ENCODE assay signal across 9 mouse cellular contexts in genomic region chr9:53818760-53819159, GRCm38 (mm10). TPM values are rescaled to one million over a fixed set of nuclear protein-coding genes. Genes with fewer than 3 reads are reported as not detected.
DNase-seq lines count a peak whose midpoint lies in the region; ATAC-seq and TF ChIP-seq lines count a peak whose summit lies in the region.
"Had no signal": no experiment of that assay in that cellular context is flagged by ENCODE, and none has a peak within 500 bp of the region (broad histone marks: within the 10 kb centered on the region; RNA-seq: fewer than 3 reads in every experiment).

No protein-coding gene starts in this region.

- H3K9me3 ChIP-seq in hindbrain, embryonic 10.5 days = no peaks in the 10 kb centered on the region
- H3K9me3 ChIP-seq in hindbrain, embryonic 13.5 days = no peaks in the 10 kb centered on the region
- H3K9me3 ChIP-seq in E14TG2a.4 (ENCODE audit: low read length) = no peaks in the 10 kb centered on the region
- H3K9me3 ChIP-seq in forebrain, postnatal 0 days (ENCODE audit: low read length) = no peaks in the 10 kb centered on the region
- H3K9me3 ChIP-seq: limb, embryonic 12.5 days had no signal

- DNase-seq in hindbrain, embryonic 10.5 days (ENCODE audit: low spot score) = peak; percentile 53
- peak; percentile 27 for DNase-seq in forebrain, postnatal 0 days
- peak; percentile 42 for DNase-seq in layer of hippocampus, adult 9-10 months (ENCODE audit: low spot score)
- DNase-seq in mesoderm, embryonic 11.5 days (ENCODE audit: low read depth, low spot score) = peak; percentile 61
- DNase-seq in testis, postnatal 10 days (ENCODE audit: low spot score) = peak; percentile 80

- no peaks in the 10 kb centered on the region for H3K36me3 ChIP-seq in hindbrain, embryonic 10.5 days
- no peaks in the 10 kb centered on the region for H3K36me3 ChIP-seq in hindbrain, embryonic 13.5 days
- peaks cover 44% of the 10 kb centered on the region for H3K36me3 ChIP-seq in E14TG2a.4 (ENCODE audit: insufficient read depth, low read length)
- no peaks in the 10 kb centered on the region for H3K36me3 ChIP-seq in forebrain, postnatal 0 days (ENCODE audit: insufficient read depth)
- H3K36me3 ChIP-seq: limb, embryonic 12.5 days had no signal

- peak; percentile 81 for TF ChIP-seq CTCF in E14TG2a.4 (conservative IDR thresholded peaks at IDR 0.05; ENCODE audit: low read length)
- TF ChIP-seq CTCF in bone marrow, adult 2 months (IDR thresholded peaks at IDR 0.05; ENCODE audit: control insufficient read depth, insufficient read depth, low read length) = peak; percentile 41
- peak; percentile 77 for TF ChIP-seq CTCF in forebrain, postnatal 0 days (IDR thresholded peaks at IDR 0.05; ENCODE audit: low read depth)

- TF ChIP-seq POLR2A in bone marrow, adult 2 months (IDR thresholded peaks at IDR 0.05; ENCODE audit: borderline replicate concordance, control insufficient read depth, low read depth, low read length) = no peak

- no peak overlapping the region for H3K9ac ChIP-seq in hindbrain, embryonic 13.5 days
- no peak overlapping the region for H3K9ac ChIP-seq in forebrain, postnatal 0 days
- H3K9ac ChIP-seq: limb, embryonic 12.5 days had no signal

- H3K27ac ChIP-seq in hindbrain, embryonic 10.5 days = no peak overlapping the region
- H3K27ac ChIP-seq in hindbrain, embryonic 13.5 days = no peak overlapping the region
- no peak overlapping the region for H3K27ac ChIP-seq in bone marrow, adult 2 months (ENCODE audit: control insufficient read depth, insufficient read depth, low read depth, low read length, poor library complexity)
- H3K27ac ChIP-seq in forebrain, postnatal 0 days (ENCODE audit: low read depth, low read length) = no peak overlapping the region
- H3K27ac ChIP-seq: limb, embryonic 12.5 days had no signal

- ATAC-seq in hindbrain, embryonic 13.5 days (ENCODE audit: low FRiP score) = no peak
- no peak for ATAC-seq in forebrain, postnatal 0 days

- H3K27me3 ChIP-seq in hindbrain, embryonic 10.5 days (ENCODE audit: insufficient read depth, poor library complexity, severe bottlenecking) = no peaks in the 10 kb centered on the region
- no peaks in the 10 kb centered on the region for H3K27me3 ChIP-seq in hindbrain, embryonic 13.5 days
- H3K27me3 ChIP-seq in E14TG2a.4 (ENCODE audit: insufficient read depth, low read length) = no peaks in the 10 kb centered on the region
- no peaks in the 10 kb centered on the region for H3K27me3 ChIP-seq in forebrain, postnatal 0 days (ENCODE audit: insufficient read depth, low read length)
- H3K27me3 ChIP-seq: limb, embryonic 12.5 days had no signal

- no peak overlapping the region for H3K4me2 ChIP-seq in hindbrain, embryonic 13.5 days
- H3K4me2 ChIP-seq in forebrain, postnatal 0 days (ENCODE audit: low read depth) = no peak overlapping the region
- H3K4me2 ChIP-seq: limb, embryonic 12.5 days had no signal

- WGBS in hindbrain, embryonic 10.5 days = 39% methylated on average over 4 of the region's 4 CpGs
- WGBS in hindbrain, embryonic 13.5 days = 34% methylated on average over 4 of the region's 4 CpGs
- WGBS in bone marrow, adult 2 months = 17% methylated on average over 4 of the region's 4 CpGs
- 38% methylated on average over 4 of the region's 4 CpGs for WGBS in forebrain, postnatal 0 days

- H3K4me1 ChIP-seq in hindbrain, embryonic 10.5 days (replicated peaks) = no peaks in the 10 kb centered on the region
- H3K4me1 ChIP-seq in hindbrain, embryonic 13.5 days (replicated peaks) = no peaks in the 10 kb centered on the region
- H3K4me1 ChIP-seq in E14TG2a.4 (replicated peaks; ENCODE audit: low read depth, low read length) = peaks cover 15% of the 10 kb centered on the region
- H3K4me1 ChIP-seq in bone marrow, adult 2 months (ENCODE audit: control insufficient read depth, insufficient read depth, low read length) = no peaks in the 10 kb centered on the region
- H3K4me1 ChIP-seq in forebrain, postnatal 0 days (ENCODE audit: insufficient read depth) = no peaks in the 10 kb centered on the region
- H3K4me1 ChIP-seq: limb, embryonic 12.5 days had no signal

- H3K4me3 ChIP-seq in hindbrain, embryonic 10.5 days = no peak overlapping the region
- no peak overlapping the region for H3K4me3 ChIP-seq in hindbrain, embryonic 13.5 days
- no peak overlapping the region for H3K4me3 ChIP-seq in E14TG2a.4 (replicated peaks; ENCODE audit: low read length)
- no peak overlapping the region for H3K4me3 ChIP-seq in bone marrow, adult 2 months (replicated peaks; ENCODE audit: control insufficient read depth, low read depth, low read length)
- H3K4me3 ChIP-seq in forebrain, postnatal 0 days (ENCODE audit: low read depth, low read length) = no peak overlapping the region
- H3K4me3 ChIP-seq: limb, embryonic 12.5 days had no signal

RNA-seq across cellular contexts. Expression of gene Sln, which starts 31.2 kb away (rescaled TPM):
- polyA plus RNA-seq in hindbrain, embryonic 10.5 days (2016; fragmentation: Nextera tagmentation; extraction: Ambion mirVana) = not detected in 2 replicates
- 0.63 and 1.2 TPM in 2 replicates for polyA plus RNA-seq in hindbrain, embryonic 13.5 days (2015; fragmentation: Nextera tagmentation; extraction: Ambion mirVana)
- polyA plus RNA-seq in bone marrow, adult 2 months (2011; ENCODE audit: insufficient read depth, insufficient read length, low replicate concordance, missing spikeins) = not detected in 2 replicates
- not detected in 2 replicates for total RNA-seq in forebrain, postnatal 0 days (2014; rRNA removed)
- polyA plus RNA-seq in forebrain, postnatal 0 days (2015; fragmentation: Nextera tagmentation; extraction: Ambion mirVana) = 0.42 TPM in 2 replicates

RNA-seq across cellular contexts. Expression of gene Slc35f2, which starts 47.4 kb away (rescaled TPM):
- 3.4 and 3.7 TPM in 2 replicates for polyA plus RNA-seq in hindbrain, embryonic 10.5 days (2016; fragmentation: Nextera tagmentation; extraction: Ambion mirVana)
- polyA plus RNA-seq in hindbrain, embryonic 13.5 days (2015; fragmentation: Nextera tagmentation; extraction: Ambion mirVana) = 9.3 and 9.6 TPM in 2 replicates
- 0.77 and 2.9 TPM in 2 replicates for polyA plus RNA-seq in bone marrow, adult 2 months (2011; ENCODE audit: insufficient read depth, insufficient read length, low replicate concordance, missing spikeins)
- 15.2 and 19.2 TPM in 2 replicates for total RNA-seq in forebrain, postnatal 0 days (2014; rRNA removed)
- 19.3 and 20.2 TPM in 2 replicates for polyA plus RNA-seq in forebrain, postnatal 0 days (2015; fragmentation: Nextera tagmentation; extraction: Ambion mirVana)

Comparison
In these comparisons a context has a peak if more than half of its experiments do, and no peak if none do; other contexts are left out.
1. DNase-seq: peak in every context shown above with its lines; median percentile 80 in testis, postnatal 10 days; 61 in mesoderm, embryonic 11.5 days; 53 in hindbrain, embryonic 10.5 days; 42 in layer of hippocampus, adult 9-10 months; 27 in forebrain, postnatal 0 days.